Mouse (Mus musculus) bone marrow, adult 2 months (tissue): ENCODE results near the gene Vps13c.

Experiments used
- CTCF ChIP-seq: fragments of 200-500 bp; IDR thresholded peaks from 2 replicates; pipeline ENCODE4 v1.5.1; 2011; ENCODE audit warnings: low read length, control low read depth; ENCODE audit not compliant: control insufficient read depth, insufficient read depth
- POLR2A ChIP-seq: fragments of 200-500 bp; IDR thresholded peaks from 2 replicates; pipeline ENCODE4 v1.6.1; 2011; ENCODE audit warnings: low read depth, mild to moderate bottlenecking, control low read depth, low read length, borderline replicate concordance; ENCODE audit not compliant: control insufficient read depth

DNA sequence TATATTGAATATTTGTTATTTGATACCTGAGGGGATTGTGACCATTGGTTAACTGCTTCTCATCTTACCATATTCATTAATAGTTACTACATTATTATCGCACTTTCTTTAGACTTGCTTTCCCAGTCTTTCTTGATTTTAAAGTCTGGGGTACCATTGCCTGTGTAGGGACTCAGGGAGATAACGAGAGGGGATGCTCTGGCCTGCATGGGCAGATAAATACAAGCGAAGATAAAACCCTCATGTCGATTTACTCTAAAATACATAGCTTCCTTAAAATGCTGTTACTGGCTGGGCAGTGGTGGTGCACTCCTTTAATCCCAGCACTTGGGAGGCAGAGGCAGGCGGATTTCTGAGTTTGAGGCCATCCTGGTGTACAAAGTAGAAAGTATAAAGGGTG, 23.1 kb downstream of the Vps13c start:
- TF ChIP-seq CTCF (no peak), POLR2A (no peak)
